Mouse (Mus musculus): Measurements from ENCODE around the gene Reep1.

Reep1 gene

DNA sequence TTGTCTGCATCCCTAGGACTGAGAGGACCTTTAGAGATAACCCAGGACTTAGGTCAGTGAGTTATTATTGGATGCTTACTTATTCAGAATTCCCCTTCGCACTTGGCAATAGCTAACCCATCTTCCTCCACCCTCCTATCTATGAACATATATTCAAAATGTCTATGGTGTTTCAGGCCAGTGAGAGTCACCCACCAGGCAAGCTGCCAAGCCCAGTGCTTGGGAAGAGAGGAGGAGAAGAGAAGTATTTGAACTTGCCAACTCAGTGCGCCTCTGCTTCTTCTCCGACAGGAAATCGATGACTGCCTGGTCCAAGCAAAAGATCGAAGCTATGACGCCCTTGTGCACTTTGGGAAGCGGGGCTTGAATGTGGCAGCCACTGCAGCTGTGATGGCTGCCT, 73.1 kb downstream of the Reep1 start:
- in situ Hi-C loops (cut with MboI) = no loop called here

DNA sequence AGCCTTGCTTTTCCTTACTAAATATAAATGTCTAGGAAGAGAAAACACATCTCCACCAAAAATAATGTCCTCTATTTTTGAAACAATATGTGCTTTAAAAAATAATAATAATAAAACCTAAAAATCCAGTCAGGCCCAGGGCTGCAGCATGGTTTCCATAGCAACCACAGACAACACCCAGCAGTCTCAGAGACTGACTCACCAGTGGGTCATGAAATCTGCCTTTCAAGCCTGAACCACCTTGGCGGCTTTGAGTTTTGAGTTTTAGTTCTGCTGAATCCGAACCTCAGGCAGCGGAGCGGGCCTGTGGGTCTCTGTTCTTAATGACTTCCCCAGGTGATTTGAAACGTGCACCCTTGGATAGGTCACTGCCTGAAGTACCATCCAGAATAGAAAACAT, 75.8 kb downstream of the Reep1 start:
- in situ Hi-C loops (cut with MboI) = no loop called here

DNA sequence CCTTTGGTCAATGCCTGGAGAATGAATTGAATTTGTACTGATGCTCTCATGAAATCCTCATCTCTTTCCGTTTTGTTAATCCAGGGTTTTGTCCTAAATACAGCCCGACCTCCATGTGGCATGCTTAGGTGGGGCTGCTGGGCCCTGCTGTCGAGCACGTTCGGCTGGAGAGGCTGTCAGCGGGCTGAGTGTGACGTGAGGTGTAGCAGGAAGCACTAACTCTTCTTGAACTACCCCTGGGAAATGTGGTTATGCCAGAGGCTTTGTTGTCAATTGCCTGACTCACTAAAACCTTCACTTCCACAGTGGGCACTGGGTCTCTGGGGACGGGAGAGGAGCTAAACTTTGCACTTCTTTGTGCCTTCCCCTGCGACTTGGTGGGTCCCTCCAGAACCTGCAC, 81.0 kb downstream of the Reep1 start:
- in situ Hi-C loops (cut with MboI) = no loop called here

DNA sequence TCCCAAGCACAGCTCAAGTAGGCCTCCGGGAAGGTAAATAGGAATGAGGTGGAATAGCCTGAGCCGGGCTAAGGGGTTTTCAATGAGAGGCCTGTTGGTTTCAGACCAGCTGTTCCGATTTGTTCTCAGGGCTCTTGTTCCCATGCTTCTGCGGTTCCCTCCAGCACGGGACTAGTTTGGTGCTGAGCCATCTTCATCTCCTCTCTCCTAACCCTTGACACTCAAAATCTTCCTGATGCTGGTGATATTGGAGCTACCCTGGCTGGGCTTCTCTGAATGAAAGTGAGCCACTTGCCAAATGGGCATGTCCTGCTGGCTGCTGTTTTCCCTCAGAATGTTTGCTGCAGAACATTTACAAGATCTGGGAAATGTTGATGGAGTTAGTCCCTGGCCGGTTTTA, 84.4 kb downstream of the Reep1 start:
- in situ Hi-C loops (cut with MboI) = no loop called here

DNA sequence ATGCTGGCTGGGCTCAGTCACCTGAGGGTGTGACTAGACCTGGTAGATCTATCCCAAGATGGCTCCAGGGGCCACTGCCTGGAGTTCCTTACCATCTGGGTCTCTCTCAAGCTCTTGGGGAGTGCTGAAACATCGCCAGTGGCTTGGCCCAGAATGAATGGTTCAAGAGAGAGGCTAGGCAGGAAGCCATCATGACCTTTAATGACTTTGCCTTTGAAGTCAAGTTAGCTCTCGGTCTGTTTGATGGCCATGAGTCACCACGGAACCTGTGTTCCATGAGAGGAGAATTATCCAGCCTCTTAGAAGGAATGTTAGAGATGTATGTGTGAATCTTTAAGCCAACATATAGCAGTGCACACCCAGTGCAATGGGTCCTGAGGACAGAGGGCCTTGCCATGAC, 92.0 kb downstream of the Reep1 start:
- in situ Hi-C loops (cut with MboI) = no loop called here

DNA sequence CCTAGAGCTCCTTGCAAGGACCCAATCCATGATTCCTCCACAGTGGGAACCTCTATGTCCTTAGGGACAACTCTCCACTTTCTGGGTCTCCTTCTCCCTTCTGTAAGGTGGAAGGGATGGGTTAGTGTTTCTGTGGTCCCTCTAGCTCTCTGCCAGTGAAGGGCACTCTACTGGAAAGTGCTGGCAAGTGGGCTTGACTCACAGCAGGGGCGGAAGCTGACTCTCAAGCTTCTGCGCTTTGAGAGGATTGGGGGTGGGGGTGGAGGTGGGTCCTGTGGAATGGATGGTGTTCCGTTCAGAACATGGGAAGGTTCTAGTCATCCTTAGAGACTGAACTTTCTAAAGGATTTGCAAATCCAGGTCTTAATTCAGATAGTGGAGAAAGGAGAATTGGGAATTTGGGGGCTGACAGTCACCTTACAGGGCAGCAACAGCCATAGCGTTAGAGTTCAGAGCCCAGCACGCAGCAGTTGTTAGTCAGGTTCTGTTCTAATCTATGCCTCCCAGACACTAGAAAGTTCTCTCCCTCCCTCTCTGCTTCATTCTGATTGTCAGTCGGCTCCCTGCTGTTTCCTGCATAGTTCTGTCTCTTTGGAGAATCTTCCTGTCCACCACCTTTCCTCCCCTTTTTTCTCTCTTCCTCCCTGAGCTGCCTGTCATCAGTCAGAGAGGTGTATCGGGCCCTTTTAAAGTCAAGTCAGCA, 93.8 kb downstream of the Reep1 start:
- in situ Hi-C loops (cut with MboI) = loop anchor here (10.0 kb wide), 1 partner anchor 646 kb away; no protein-coding TSS in a partner anchor

DNA sequence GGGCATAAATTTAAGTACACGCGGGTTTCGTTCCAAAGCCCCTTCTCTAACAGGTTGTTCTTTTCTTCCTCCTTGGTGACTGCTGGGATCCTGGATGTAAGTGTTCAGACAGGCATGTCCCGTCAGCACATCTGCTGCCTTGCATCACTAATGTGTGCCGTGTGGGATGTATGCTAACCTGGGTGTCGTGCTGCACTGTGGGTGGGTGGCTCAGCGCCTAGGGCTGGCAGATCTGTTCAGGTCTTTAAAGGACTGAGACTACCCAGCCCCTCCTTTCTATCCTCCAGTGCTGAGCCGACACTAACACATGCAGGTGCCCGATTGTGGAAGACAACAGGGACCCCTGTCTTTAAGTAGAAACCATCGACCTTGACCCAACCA, 94.3 kb downstream of the Reep1 start:
- in situ Hi-C loops (cut with MboI) = loop anchor here (10.0 kb wide), 1 partner anchor 647 kb away; no protein-coding TSS in a partner anchor

DNA sequence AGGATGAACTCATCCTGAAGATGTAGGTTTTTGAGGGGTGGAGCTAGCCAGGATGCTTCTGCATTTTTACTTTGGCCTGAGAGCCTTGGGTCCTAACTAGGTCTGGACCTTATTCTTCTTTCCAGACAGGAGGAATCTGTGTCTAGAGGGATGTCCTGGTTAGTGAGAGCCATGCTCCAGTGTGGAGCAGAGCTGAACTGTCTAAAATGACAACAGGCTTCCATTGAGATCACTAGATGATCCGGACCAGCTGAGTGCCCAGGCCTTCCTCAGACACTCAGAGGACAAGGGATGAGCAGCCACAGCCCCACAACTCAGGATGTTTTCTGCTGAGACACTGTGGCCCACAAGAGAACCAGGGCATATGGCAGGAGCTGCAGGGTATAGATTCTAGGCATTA, 96.2 kb downstream of the Reep1 start:
- in situ Hi-C loops (cut with MboI) = loop anchor here (10.0 kb wide), 1 partner anchor 649 kb away; no protein-coding TSS in a partner anchor

DNA sequence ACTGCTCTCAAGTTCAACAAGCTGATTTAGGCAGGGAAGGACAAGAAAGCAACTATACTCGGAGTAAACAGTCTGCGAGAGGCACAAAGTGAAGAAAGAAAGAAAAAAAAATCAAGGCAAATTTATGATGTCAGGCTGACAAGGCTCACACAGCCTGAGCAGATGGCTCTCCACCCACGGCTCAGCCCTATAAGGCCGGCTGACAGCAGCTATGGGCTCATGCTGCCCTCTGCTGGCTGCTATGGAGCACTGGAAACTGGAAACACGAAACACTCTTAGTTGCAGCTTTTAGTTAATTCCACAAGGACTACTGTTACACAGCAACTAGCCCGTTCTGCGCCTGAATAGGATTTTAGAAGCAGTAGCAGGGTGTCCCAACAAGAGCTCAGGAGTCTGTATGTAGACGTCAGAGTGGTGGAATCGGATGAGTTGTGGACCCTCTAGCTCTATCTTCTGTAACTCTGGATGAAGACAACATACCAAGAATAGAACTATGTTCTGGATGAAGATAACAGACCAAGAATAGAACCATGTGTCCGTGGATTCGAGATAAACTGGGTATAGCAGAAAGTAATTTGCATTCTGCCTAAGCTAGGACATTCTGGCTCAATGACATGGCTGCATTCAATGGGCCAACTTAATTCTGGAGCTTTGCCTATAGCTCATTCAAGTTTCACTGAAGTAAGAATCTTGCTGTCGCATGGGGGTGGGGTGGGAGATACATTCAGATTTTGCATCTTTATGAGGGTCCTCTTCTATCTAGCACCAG, 96.9 kb downstream of the Reep1 start:
- in situ Hi-C loops (cut with MboI) = loop anchor here (10.0 kb wide), 1 partner anchor 649 kb away; no protein-coding TSS in a partner anchor

DNA sequence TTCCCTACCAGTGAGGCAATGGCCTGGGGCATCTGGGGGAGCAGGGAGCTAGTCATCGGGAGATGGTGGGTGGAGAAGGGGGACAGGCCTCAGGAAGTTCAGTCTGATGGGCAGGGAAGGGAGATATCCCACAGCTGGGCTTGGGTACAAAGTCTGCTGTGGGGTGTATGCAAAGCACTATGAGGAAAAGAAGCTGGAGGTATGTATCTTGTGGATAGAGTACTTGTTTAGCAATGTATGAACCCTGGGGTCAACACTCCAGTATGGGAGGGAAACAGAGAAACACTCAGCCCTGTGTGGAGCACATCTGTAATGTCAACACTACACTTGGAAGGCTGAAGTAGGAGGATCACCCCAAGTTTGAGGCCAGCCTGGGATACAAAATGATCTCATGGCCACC, 99.4 kb downstream of the Reep1 start:
- in situ Hi-C loops (cut with MboI) = loop anchor here (10.0 kb wide), 1 partner anchor 652 kb away; no protein-coding TSS in a partner anchor

DNA sequence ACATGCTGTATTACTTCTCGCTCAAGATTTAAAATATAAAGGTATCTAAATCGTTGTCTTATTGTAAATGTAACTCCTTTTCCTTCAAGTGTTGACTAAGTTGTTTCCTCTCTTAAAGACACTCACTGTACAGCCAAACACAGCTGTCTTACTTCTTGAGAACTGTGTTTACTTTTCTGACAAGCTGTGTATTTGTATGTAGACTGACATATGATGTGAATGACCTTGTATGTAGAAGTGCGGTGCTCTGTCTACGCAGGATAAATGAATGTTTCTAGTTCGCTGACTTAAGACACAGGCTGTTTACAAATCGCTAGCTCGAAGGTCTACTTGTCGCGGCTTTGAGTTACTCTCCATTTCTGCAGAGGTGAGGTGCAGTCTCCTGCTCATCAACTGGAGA, 102.5 kb downstream of the Reep1 start:
- in situ Hi-C loops (cut with MboI) = loop anchor here (10.0 kb wide), 1 partner anchor 655 kb away; no protein-coding TSS in a partner anchor

DNA sequence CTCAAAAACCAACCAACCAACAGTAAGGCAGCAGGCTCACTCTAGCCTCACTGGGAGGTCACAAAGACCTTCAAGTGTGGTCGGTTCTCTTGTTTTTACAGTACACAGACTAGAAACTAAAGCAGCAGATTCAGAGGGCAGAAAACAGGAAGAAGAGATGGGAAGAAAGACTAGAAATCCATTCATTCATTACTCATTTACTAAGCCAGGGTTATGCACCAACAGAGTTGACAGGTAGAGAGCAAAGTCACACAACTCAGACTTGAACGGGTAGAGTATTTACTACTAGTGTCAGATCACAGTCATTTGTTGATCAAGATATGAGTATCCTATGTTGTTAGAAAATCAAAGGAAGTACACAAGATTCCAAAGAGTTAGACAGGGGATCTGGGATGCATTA, 105.5 kb downstream of the Reep1 start:
- in situ Hi-C loops (cut with MboI) = no loop called here

DNA sequence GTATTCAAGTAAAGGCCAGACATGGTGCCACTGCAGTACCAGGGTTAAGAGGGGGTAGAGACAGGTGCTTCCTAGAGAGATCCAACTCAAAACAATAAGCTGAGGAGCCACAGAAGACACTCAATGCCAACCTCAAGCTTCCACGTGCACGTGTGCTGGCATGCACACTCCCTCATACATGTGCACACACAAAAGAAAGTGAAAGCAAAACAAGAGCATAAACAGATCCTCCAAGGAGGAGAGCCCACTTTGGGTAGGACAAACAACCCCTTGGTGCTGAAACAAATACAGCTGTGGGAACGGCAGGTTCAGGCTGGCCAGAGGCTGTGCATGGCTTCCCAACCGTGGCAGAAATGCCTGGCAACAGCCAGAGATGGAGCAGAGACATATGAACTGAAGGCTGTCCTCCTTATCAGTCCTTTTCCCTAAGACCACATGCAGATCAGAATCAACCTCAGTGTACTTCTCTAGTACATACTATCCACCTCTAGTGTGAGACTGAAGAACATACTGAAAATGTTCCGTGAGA, 112.5 kb downstream of the Reep1 start:
- in situ Hi-C loops (cut with MboI) = no loop called here

DNA sequence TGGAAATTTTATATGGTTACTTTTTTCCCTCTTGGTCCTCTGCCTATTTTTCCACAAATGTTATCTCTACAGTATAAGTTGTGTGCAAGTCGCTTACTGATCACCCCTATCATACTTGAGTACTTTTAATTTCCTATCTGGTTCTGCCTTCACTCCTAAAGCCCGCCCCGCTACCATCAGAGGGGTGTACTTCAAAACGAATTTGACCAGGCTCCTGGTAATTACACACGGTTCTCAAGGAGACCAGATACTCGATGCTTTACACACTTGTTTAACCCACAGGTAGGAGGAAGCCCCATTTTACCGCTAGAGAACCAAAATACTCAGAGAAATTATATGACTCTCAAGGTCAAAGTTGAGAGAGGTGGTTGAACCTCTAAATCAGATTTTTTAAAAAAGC, 115.7 kb downstream of the Reep1 start:
- in situ Hi-C loops (cut with MboI) = no loop called here

DNA sequence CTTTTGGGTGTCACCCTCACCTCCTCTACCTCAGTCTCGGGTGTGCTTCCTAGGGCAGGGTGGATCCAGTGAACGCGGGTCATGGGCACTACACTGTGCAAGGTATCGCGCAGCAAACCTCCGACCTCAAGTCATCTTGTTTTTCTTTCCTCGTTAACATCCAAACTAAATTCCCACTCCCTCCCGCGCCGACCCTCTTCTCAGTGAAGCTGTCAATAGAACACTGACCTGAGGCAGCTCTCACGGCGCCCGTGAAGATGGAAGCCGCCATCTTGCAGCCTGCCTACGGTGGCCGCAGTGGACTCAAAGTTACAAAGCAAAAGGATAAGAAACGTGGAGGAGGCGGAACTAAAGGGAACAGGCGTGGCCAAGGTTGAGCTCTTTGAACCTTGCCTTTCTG, 116.1 kb downstream of the Reep1 start:
- in situ Hi-C loops (cut with MboI) = no loop called here

DNA sequence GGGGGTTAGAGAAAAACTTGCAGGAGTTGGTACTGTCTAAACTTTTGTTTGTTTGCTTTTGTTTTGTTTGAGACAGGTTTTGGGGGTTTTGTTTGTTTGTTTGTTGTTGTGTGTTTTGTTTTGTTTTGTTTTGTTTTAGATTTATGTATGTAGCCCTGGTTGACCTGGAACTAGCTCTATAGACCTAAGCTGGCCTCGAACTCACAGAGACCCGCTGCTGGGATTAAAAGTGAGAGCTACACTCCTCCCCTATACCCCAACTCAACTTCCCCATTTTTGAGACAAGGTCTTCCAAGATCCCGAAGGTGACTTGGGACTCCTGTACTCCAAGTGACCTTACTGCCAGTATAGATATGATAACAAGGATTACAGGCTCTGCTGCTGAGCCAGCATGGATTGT, 116.6 kb downstream of the Reep1 start:
- in situ Hi-C loops (cut with MboI) = no loop called here

DNA sequence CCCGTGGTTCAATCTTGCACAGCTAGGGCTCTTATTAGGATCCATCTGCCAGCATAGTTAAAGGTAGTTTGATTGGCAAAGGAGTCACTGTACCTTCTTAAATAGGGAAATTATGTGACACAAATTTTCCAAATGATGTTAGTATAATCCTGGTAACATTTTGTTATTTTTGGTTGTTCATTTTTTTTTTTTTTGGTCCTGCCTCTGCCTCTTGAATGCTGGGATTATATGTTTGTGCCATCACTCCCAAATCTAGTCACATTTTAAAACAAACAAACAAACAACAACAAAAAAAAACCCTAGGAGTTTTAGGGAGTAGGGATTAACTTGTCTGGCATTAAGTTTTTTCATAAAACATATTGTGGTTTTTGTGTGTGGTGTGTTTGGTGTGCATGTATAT, 119.5 kb downstream of the Reep1 start, which contains the start of gene Mrpl35:
Gene Mrpl35 (minus strand): TSS at position 101 of the 400 bp plus-strand sequence.
- in situ Hi-C loops (cut with MboI) = no loop called here

DNA sequence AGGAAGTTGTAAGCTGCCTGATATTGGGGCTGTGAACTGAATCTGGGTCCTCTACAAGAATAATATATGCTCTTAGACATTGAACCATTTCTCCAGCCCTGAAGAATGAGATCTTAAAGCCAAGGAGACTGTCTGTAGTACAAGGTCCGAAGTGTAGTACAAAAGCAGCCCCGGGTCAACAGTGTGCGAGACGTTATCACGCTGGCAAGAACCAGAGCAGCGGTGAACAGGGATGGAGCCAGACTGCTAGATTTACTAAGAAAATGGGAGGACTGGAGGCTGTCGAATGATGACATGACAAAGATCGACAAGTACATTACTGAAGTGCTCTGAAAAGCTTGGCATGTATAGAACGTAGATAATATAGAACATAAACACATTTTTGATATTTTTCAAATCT, 122.4 kb downstream of the Reep1 start:
- in situ Hi-C loops (cut with MboI) = no loop called here

DNA sequence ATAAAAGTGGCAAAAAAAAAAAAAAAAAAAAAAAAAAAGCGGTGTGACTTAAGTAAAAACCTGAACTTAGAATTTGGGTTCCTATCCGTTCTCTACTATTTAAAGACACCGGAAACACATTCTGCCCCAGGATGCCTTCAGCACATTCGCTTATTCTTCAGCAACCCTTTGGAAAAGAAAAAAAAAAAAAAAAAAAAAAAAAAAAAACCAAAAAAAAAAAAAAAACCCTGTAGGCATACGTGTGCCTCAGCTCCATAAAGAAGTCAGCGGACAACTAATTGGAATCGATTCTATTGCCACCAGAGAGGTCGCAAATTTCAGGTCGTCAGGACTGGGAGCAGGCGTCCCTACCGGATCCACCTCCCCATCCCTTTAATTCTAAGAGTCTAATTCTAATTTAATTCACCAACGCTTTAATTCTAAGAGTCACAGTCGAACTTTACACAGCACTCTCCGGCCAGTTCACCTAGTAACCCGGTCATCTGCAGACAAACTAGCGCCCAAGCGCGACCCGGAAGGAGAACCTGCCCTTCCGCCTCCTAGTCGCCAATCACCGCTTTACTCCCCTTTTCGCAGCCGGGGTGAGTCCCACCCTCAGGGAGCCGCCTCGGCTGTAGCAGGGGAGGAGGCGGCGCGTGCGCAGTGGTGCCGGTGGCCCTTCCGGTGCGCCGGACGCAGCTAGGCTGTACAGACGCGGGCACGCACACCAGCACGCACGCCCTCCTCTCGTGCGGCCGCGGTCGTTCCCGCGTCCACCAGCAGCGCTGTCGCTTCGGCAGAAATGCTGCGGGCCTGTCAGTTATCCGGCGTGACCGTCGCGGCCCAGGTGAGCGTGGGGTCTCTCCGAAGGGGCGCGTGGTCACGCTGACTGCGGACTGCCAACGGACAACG, 123.6 kb downstream of the Reep1 start, which contains the start of gene Immt:
Gene Immt (plus strand): TSS at position 642 of the 891 bp plus-strand sequence.
- in situ Hi-C loops (cut with MboI) = no loop called here

DNA sequence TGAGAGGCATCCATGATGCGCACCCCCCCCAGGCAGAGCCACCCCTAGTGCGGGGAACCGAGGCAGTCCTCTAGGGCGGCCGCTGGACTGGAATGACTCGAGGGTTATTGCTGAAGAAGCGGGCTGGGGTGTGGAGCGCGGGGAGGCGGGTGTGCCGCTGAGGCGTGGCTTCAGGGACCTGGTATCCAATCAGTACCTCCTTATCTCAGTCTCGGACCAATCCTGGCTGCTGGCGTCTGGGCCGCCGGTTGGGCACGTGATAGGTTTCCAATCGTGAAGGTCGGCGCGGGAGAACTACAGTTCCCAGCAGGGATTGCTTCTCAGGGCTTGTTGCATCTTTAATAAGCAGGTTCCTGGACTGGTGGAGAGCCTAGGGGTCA, 124.2 kb downstream of the Reep1 start:
- in situ Hi-C loops (cut with MboI) = no loop called here

DNA sequence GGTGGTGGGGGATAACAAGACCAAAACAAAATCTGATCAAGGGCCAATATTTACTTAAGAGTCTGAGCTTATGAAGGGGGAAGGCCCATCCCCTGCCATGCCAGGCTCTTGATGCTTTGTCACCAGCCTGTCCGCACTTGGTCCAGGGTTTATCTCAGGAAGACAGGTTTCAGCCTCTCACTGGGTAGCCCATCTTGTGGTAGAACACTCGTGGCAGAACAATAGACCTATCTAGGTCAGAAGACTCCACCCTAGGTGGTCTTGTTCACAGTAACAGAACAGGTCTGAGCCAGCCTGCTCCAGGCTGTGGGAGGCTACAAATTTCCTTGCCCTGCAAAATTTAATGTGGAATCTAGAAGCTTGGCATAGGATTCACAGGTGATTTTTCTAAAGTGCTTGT, 129.4 kb downstream of the Reep1 start:
- in situ Hi-C loops (cut with MboI) = no loop called here

DNA sequence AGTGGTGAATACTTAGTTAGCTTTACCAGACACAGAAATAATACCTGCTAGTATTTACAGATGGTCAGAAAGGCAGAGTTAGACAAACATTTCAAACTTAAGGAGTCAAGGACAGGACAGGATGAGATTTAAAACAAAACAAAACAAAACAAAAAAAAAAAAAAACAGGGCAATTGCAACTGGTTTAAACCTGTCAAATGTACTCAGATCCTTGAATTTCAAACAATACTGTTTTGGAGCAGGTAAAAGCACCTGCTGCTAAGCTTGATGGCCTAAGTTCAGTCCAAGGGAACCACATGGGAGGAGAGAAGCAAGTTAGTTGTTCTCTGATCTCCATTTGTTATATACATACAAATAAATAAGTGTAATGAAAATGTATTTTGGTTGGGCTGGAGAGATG, 132.5 kb downstream of the Reep1 start:
- in situ Hi-C loops (cut with MboI) = no loop called here

Data from mature B cell (primary cell).